Mouse (Mus musculus): ENCODE results near the gene Ccr6. TPM values are rescaled to one million over a fixed set of nuclear protein-coding genes. Genes with fewer than 3 reads are reported as not detected.
A peak's percentile ranks its signal among the peaks of the same experiment; 100 is the strongest.

Ccr6 gene
- total RNA-seq, 2 experiments from 2014 or later, result not detected

- DNase-seq, result no peak
Observed at GRCm38 (mm10) chr17:8233618-8234214, 2.1 kb upstream of the Ccr6 start.

- no peak for DNase-seq
Observed at GRCm38 (mm10) chr17:8234537-8234936, 1.3 kb upstream of the Ccr6 start.

GRCm38 (mm10) chr17:8238012-8238710 is 2.3 kb downstream of the Ccr6 start:
- no peak for DNase-seq

- DNase-seq, result no peak
Observed at GRCm38 (mm10) chr17:8239561-8239960, 3.7 kb downstream of the Ccr6 start.

- DNase-seq, result no peak
Observed at GRCm38 (mm10) chr17:8240517-8240916, 4.7 kb downstream of the Ccr6 start.

- no peak for DNase-seq
Observed at GRCm38 (mm10) chr17:8241645-8242044, 5.8 kb downstream of the Ccr6 start.

GRCm38 (mm10) chr17:8242186-8242585 is 6.3 kb downstream of the Ccr6 start:
- DNase-seq, result no peak

- DNase-seq, result no peak
Observed at GRCm38 (mm10) chr17:8244124-8244523, 8.3 kb downstream of the Ccr6 start.

- no peak for DNase-seq
Observed at GRCm38 (mm10) chr17:8246102-8246754, 10.4 kb downstream of the Ccr6 start.

GRCm38 (mm10) chr17:8251704-8252103 is 15.9 kb downstream of the Ccr6 start:
- DNase-seq, result no peak

- DNase-seq, result no peak
Observed at GRCm38 (mm10) chr17:8254268-8254667, 18.4 kb downstream of the Ccr6 start.

GRCm38 (mm10) chr17:8254914-8255313 is 19.1 kb downstream of the Ccr6 start:
- no peak for DNase-seq

- no peak for DNase-seq
Observed at GRCm38 (mm10) chr17:8255583-8255982, 19.7 kb downstream of the Ccr6 start.

GRCm38 (mm10) chr17:8256982-8257381 is 21.1 kb downstream of the Ccr6 start:
- no peak for DNase-seq

- DNase-seq, result peak; percentile 28
Observed at GRCm38 (mm10) chr17:8264638-8265037, 28.8 kb downstream of the Ccr6 start.

GRCm38 (mm10) chr17:8272054-8272749 is 36.4 kb downstream of the Ccr6 start:
- DNase-seq, result no peak

GRCm38 (mm10) chr17:8272951-8273350 is 37.1 kb downstream of the Ccr6 start:
- DNase-seq, result no peak

- DNase-seq, result no peak
Observed at GRCm38 (mm10) chr17:8276071-8276470, 40.2 kb downstream of the Ccr6 start.

GRCm38 (mm10) chr17:8276680-8277079 is 40.8 kb downstream of the Ccr6 start:
- no peak for DNase-seq

GRCm38 (mm10) chr17:8277266-8277665 is 41.4 kb downstream of the Ccr6 start:
- no peak for DNase-seq

GRCm38 (mm10) chr17:8278356-8278755 is 42.5 kb downstream of the Ccr6 start:
- no peak for DNase-seq

- peak; percentile 88 for DNase-seq
Observed at GRCm38 (mm10) chr17:8282821-8283525, 47.1 kb downstream of the Ccr6 start, which contains the start of gene Mpc1. Gene Mpc1 (plus strand): TSS chr17:8282904.
